Mouse (Mus musculus): ENCODE measurements around the gene Scrn2.

- TF ChIP-seq CTCF (conservative IDR thresholded peaks at IDR 0.05; ENCODE audit: low read length), result peak; percentile 75
- TF ChIP-seq POU5F1 (IDR thresholded peaks at IDR 0.05; ENCODE audit: borderline replicate concordance, low read length), result no peak
- TF ChIP-seq NANOG (IDR thresholded peaks at IDR 0.05; ENCODE audit: borderline replicate concordance, low read length), result no peak
These were observed 53.2 kb downstream of the Scrn2 start for GRCm38 (mm10) chr11:97082977-97083376.
